Mouse (Mus musculus): Measurements from ENCODE around the gene Gja3. TPM values are rescaled to one million over a fixed set of nuclear protein-coding genes. Genes with fewer than 3 reads are reported as not detected.

Gja3 gene
- 56.9 and 57.0 TPM in 2 replicates for polyA plus RNA-seq (2015; fragmentation: Nextera tagmentation; extraction: Ambion mirVana)

- under 1% methylated on average over 78 of the region's 79 CpGs for WGBS
- Histone ChIP-seq H3K4me3 (ENCODE audit: low read length) (peak within 1 kb of the TSS; percentile 61), H3K4me1 (ENCODE audit: control insufficient read depth, insufficient read depth, low read length) (peaks cover 6% of the 10 kb centered on the region), H3K27ac (ENCODE audit: low read length) (peak within 1 kb of the TSS; percentile 75), H3K9ac (ENCODE audit: low read length) (peak within 1 kb of the TSS; percentile 78), H3K27me3 (ENCODE audit: control insufficient read depth, insufficient read depth, low read length) (peaks cover 22% of the 10 kb centered on the region), H3K4me2 (ENCODE audit: low read depth, low read length) (peak within 1 kb of the TSS; percentile 65), H3K36me3 (ENCODE audit: control insufficient read depth, insufficient read depth) (no peaks in the 10 kb centered on the region), H3K9me3 (replicated peaks; ENCODE audit: control insufficient read depth, low read length) (no peaks in the 10 kb centered on the region)
- ATAC-seq (replicated peaks; ENCODE audit: extremely low read depth, insufficient read depth, low FRiP score), result peak; percentile 88
Measured at GRCm38 (mm10) chr14:57057563-57058321, at the start of gene Gja3. Gene Gja3 (minus strand): TSS chr14:57058100.

- peaks cover 4% of the 10 kb centered on the region for H3K4me1 ChIP-seq (ENCODE audit: control insufficient read depth, insufficient read depth, low read length)
- H3K4me3 ChIP-seq (ENCODE audit: low read length), result no peak overlapping the region
- H3K4me2 ChIP-seq (ENCODE audit: low read depth, low read length), result no peak overlapping the region
- H3K27me3 ChIP-seq (ENCODE audit: control insufficient read depth, insufficient read depth, low read length), result peaks cover 64% of the 10 kb centered on the region
- H3K36me3 ChIP-seq (ENCODE audit: control insufficient read depth, insufficient read depth), result no peaks in the 10 kb centered on the region
- H3K27ac ChIP-seq (ENCODE audit: low read length), result no peak overlapping the region
- no peak overlapping the region for H3K9ac ChIP-seq (ENCODE audit: low read length)
- 71% methylated on average over 8 of the region's 8 CpGs for WGBS
- no peak for ATAC-seq (replicated peaks; ENCODE audit: extremely low read depth, insufficient read depth, low FRiP score)
- H3K9me3 ChIP-seq (replicated peaks; ENCODE audit: control insufficient read depth, low read length), result no peaks in the 10 kb centered on the region
Measured at GRCm38 (mm10) chr14:57107091-57107490, 49.2 kb upstream of the Gja3 start.

DNA sequence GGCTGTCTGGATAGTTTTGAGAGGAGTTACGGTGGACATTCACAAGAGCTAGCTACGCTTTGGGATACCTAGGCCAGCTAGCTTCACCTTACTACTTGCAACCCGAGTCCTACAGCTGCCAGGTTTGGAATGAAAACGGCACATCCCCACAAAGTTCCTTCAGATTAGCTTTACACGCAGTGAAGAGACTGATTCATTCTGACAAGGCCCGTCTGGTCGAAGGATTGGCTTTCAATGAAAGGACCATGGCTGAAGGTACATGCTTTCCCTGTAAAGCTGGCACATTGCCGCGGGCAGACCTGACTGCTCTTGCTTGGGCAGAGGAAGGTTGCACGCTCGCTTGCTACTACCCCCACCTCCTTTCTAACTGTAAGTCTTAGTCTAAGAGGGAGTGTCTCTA lies 47.8 kb upstream of the Gja3 start:
- no peak for ATAC-seq (replicated peaks; ENCODE audit: extremely low read depth, insufficient read depth, low FRiP score)
- H3K27ac ChIP-seq (ENCODE audit: low read length), result no peak overlapping the region
- peaks cover 60% of the 10 kb centered on the region for H3K27me3 ChIP-seq (ENCODE audit: control insufficient read depth, insufficient read depth, low read length)
- H3K36me3 ChIP-seq (ENCODE audit: control insufficient read depth, insufficient read depth), result no peaks in the 10 kb centered on the region
- H3K9me3 ChIP-seq (replicated peaks; ENCODE audit: control insufficient read depth, low read length), result no peaks in the 10 kb centered on the region
- 46% methylated on average over 11 of the region's 11 CpGs for WGBS
- H3K4me3 ChIP-seq (ENCODE audit: low read length), result no peak overlapping the region
- peaks cover 4% of the 10 kb centered on the region for H3K4me1 ChIP-seq (ENCODE audit: control insufficient read depth, insufficient read depth, low read length)
- no peak overlapping the region for H3K4me2 ChIP-seq (ENCODE audit: low read depth, low read length)
- H3K9ac ChIP-seq (ENCODE audit: low read length), result no peak overlapping the region

- H3K9me3 ChIP-seq (replicated peaks; ENCODE audit: control insufficient read depth, low read length), result no peaks in the 10 kb centered on the region
- ATAC-seq (replicated peaks; ENCODE audit: extremely low read depth, insufficient read depth, low FRiP score), result no peak
- WGBS, result 18% methylated on average over 14 of the region's 14 CpGs
- peak overlapping the region; percentile 72 for H3K4me3 ChIP-seq (ENCODE audit: low read length)
- no peak overlapping the region for H3K9ac ChIP-seq (ENCODE audit: low read length)
- peak overlapping the region; percentile 100 for H3K4me2 ChIP-seq (ENCODE audit: low read depth, low read length)
- no peak overlapping the region for H3K27ac ChIP-seq (ENCODE audit: low read length)
- peaks cover 4% of the 10 kb centered on the region for H3K4me1 ChIP-seq (ENCODE audit: control insufficient read depth, insufficient read depth, low read length)
- no peaks in the 10 kb centered on the region for H3K36me3 ChIP-seq (ENCODE audit: control insufficient read depth, insufficient read depth)
- H3K27me3 ChIP-seq (ENCODE audit: control insufficient read depth, insufficient read depth, low read length), result peaks cover 60% of the 10 kb centered on the region
Measured at GRCm38 (mm10) chr14:57105111-57105510, 47.2 kb upstream of the Gja3 start.

DNA sequence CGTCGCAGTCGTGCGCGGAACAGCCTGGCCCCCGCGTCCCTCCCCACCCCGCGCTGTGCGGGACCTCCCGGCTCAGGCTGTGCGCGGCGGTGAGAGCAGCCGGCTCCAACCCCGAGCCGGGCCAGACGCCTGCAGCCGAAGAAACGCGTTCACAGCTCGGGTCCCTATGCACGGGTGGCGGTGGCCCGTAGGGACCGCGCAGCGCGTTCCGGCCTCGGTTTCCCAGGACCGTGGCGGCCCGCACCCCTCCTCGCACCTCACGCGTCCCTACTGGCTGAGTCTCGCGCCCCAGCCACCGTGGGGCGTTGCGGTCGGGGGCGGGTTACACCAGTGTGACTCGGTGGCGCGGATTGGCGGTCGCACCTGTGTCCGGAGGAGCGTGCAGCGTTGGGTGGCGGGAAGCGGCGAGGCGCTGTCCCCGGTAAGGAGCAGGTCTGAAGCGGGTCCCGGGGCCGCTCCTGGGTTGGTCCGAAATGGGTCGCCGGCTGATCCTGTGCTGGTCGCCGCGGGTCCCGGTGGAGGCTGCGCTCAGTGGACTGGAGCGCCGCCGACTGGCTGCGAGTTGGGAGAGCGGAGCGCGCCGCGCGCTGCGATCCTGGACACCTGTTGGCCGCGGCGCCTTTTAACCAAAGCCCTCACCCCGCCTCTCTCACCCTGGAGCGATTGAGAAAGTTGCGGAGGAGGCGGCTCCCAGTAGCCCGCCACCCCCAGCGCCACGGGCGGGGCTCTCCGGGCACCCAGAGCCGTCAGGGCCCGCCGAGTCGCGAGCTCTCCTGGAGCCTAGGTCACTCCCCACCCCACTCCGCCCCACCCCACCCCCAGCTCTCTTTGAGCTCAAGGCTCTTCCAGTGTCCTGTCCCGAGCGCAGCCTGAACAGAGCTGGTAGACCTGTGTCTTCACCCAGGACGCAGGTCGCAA lies 46.5 kb upstream of the Gja3 start, which contains the start of gene Gjb2:
TSS of gene Gjb2 (minus strand) at position 597 of the 918 bp plus-strand sequence.
- Histone ChIP-seq H3K36me3 (ENCODE audit: control insufficient read depth, insufficient read depth) (no peaks in the 10 kb centered on the region), H3K27me3 (ENCODE audit: control insufficient read depth, insufficient read depth, low read length) (peaks cover 57% of the 10 kb centered on the region), H3K4me3 (ENCODE audit: low read length) (peak within 1 kb of the TSS; percentile 72), H3K9me3 (replicated peaks; ENCODE audit: control insufficient read depth, low read length) (no peaks in the 10 kb centered on the region), H3K27ac (ENCODE audit: low read length) (no peak within 1 kb of the TSS), H3K4me2 (ENCODE audit: low read depth, low read length) (peak within 1 kb of the TSS; percentile 100), H3K4me1 (ENCODE audit: control insufficient read depth, insufficient read depth, low read length) (peaks cover 4% of the 10 kb centered on the region), H3K9ac (ENCODE audit: low read length) (peak within 1 kb of the TSS; percentile 66)
- under 1% methylated on average over 101 of the region's 101 CpGs for WGBS
- ATAC-seq (replicated peaks; ENCODE audit: extremely low read depth, insufficient read depth, low FRiP score), result 0 out of 2 replicates have a peak, but pooled peaks have one; percentile 10

- Histone ChIP-seq H3K4me1 (ENCODE audit: control insufficient read depth, insufficient read depth, low read length) (peaks cover 4% of the 10 kb centered on the region), H3K9me3 (replicated peaks; ENCODE audit: control insufficient read depth, low read length) (no peaks in the 10 kb centered on the region), H3K4me2 (ENCODE audit: low read depth, low read length) (peak overlapping the region; percentile 100), H3K4me3 (ENCODE audit: low read length) (peak overlapping the region; percentile 72), H3K27ac (ENCODE audit: low read length) (no peak overlapping the region), H3K36me3 (ENCODE audit: control insufficient read depth, insufficient read depth) (no peaks in the 10 kb centered on the region), H3K9ac (ENCODE audit: low read length) (peak overlapping the region; percentile 66), H3K27me3 (ENCODE audit: control insufficient read depth, insufficient read depth, low read length) (peaks cover 57% of the 10 kb centered on the region)
- no peak for ATAC-seq (replicated peaks; ENCODE audit: extremely low read depth, insufficient read depth, low FRiP score)
- 5% methylated on average over 22 of the region's 22 CpGs for WGBS
Measured at GRCm38 (mm10) chr14:57103711-57104105, 45.8 kb upstream of the Gja3 start.

DNA sequence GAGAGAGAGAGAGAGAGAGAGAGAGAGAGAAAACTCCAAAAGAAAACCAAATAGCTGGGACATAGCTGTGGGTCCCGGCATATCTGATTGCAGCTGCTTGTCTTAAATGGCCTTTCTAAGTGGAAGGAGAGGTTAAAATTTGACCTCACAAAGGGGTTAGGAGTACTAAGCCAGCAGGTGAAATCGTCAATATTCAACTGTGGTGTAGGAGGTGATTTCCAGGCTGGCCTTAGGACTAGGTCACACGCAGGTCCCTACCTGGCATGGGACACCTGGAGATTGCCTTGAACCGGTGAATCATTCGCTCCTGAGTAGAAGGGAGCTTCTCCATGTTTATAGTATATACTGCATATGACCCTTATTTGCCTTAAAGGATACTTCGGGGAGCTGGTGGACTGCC lies 45.2 kb upstream of the Gja3 start:
- Histone ChIP-seq H3K27ac (ENCODE audit: low read length) (no peak overlapping the region), H3K4me1 (ENCODE audit: control insufficient read depth, insufficient read depth, low read length) (peaks cover 4% of the 10 kb centered on the region), H3K4me2 (ENCODE audit: low read depth, low read length) (no peak overlapping the region), H3K4me3 (ENCODE audit: low read length) (no peak overlapping the region), H3K9ac (ENCODE audit: low read length) (no peak overlapping the region), H3K9me3 (replicated peaks; ENCODE audit: control insufficient read depth, low read length) (no peaks in the 10 kb centered on the region), H3K36me3 (ENCODE audit: control insufficient read depth, insufficient read depth) (no peaks in the 10 kb centered on the region), H3K27me3 (ENCODE audit: control insufficient read depth, insufficient read depth, low read length) (peaks cover 57% of the 10 kb centered on the region)
- ATAC-seq (replicated peaks; ENCODE audit: extremely low read depth, insufficient read depth, low FRiP score), result no peak
- 66% methylated on average over 6 of the region's 6 CpGs for WGBS

GRCm38 (mm10) chr14:57101623-57102022 lies 43.7 kb upstream of the Gja3 start:
- Histone ChIP-seq H3K27ac (ENCODE audit: low read length) (no peak overlapping the region), H3K9me3 (replicated peaks; ENCODE audit: control insufficient read depth, low read length) (no peaks in the 10 kb centered on the region), H3K4me1 (ENCODE audit: control insufficient read depth, insufficient read depth, low read length) (peaks cover 4% of the 10 kb centered on the region), H3K4me2 (ENCODE audit: low read depth, low read length) (no peak overlapping the region), H3K9ac (ENCODE audit: low read length) (no peak overlapping the region), H3K4me3 (ENCODE audit: low read length) (no peak overlapping the region), H3K36me3 (ENCODE audit: control insufficient read depth, insufficient read depth) (no peaks in the 10 kb centered on the region), H3K27me3 (ENCODE audit: control insufficient read depth, insufficient read depth, low read length) (peaks cover 50% of the 10 kb centered on the region)
- 82% methylated on average over 7 of the region's 7 CpGs for WGBS
- no peak for ATAC-seq (replicated peaks; ENCODE audit: extremely low read depth, insufficient read depth, low FRiP score)

Data from heart, embryonic 16.5 days (tissue).